Mouse (Mus musculus) right cerebral cortex, postnatal 10 days (tissue): ENCODE measurements around the gene Zfp983.
A peak's percentile ranks its signal among the peaks of the same experiment; 100 is the strongest.
"Not testable (repeated sequence)": the region's sequence is repeated elsewhere in the genome, so short reads cannot be mapped to it uniquely, and the experiment has no call there.

ENCODE experiments used
- DNase-seq, 2 experiments: peaks; one replicate each; pipeline ENCODE4 v3.0.0; 2021; ENCODE audit warnings: low spot score in 2 of 2

The Zfp983 gene

GRCm38 (mm10) chr17:21650364-21650907 is at the start of gene Zfp983:
Gene Zfp983, plus strand, starts transcription at chr17:21650624.
- peak; percentile 82 to 88 for DNase-seq

- no peak for DNase-seq
Measured at GRCm38 (mm10) chr17:21616356-21616755, 34.1 kb upstream of the Zfp983 start.

GRCm38 (mm10) chr17:21617352-21617751 is 33.1 kb upstream of the Zfp983 start:
- DNase-seq: no peak

GRCm38 (mm10) chr17:21623647-21624046 is 26.8 kb upstream of the Zfp983 start:
- no peak for DNase-seq

GRCm38 (mm10) chr17:21635758-21636157 is 14.7 kb upstream of the Zfp983 start:
- DNase-seq: not testable (repeated sequence)

- DNase-seq: no peak
Measured at GRCm38 (mm10) chr17:21648791-21649190, 1.6 kb upstream of the Zfp983 start.

GRCm38 (mm10) chr17:21649936-21650335 is 488 bp upstream of the Zfp983 start:
- no peak for DNase-seq

GRCm38 (mm10) chr17:21678826-21679225 is 28.4 kb downstream of the Zfp983 start:
- not testable (repeated sequence) for DNase-seq

GRCm38 (mm10) chr17:21679273-21680018 is 29.0 kb downstream of the Zfp983 start:
- peak; percentile 84 to 91 for DNase-seq

- not testable (repeated sequence) for DNase-seq
Measured at GRCm38 (mm10) chr17:21680019-21680376, 29.6 kb downstream of the Zfp983 start.

- DNase-seq: no peak
Measured at GRCm38 (mm10) chr17:21691560-21691959, 41.1 kb downstream of the Zfp983 start, which contains the start of gene Gm10226. Gene Gm10226, plus strand, starts transcription at chr17:21691860.

GRCm38 (mm10) chr17:21693342-21693741 is 42.9 kb downstream of the Zfp983 start:
- no peak for DNase-seq

GRCm38 (mm10) chr17:21696073-21696472 is 45.6 kb downstream of the Zfp983 start:
- DNase-seq: no peak

- DNase-seq: no peak
Measured at GRCm38 (mm10) chr17:21702281-21703240, 52.1 kb downstream of the Zfp983 start.

GRCm38 (mm10) chr17:21703414-21703813 is 53.0 kb downstream of the Zfp983 start:
- DNase-seq: no peak

GRCm38 (mm10) chr17:21707343-21707996 is 57.0 kb downstream of the Zfp983 start, which contains the start of gene Zfp760:
Gene Zfp760, plus strand, starts transcription at chr17:21707741.
- DNase-seq: peak; percentile 87 to 92

GRCm38 (mm10) chr17:21708401-21708800 is 58.0 kb downstream of the Zfp983 start:
- no peak for DNase-seq
